Mouse (Mus musculus) liver, embryonic 14 days (tissue): ENCODE results near the gene Gm10718. TPM values are rescaled to one million over a fixed set of nuclear protein-coding genes. Genes with fewer than 3 reads are reported as not detected.

ENCODE experiments used
- polyA plus RNA-seq: library from polyadenylated mRNA; depleted of rRNA; stranded (reverse); fragments of >200 nt; gene quantifications from 2 replicates; pipeline ENCODE4 v1.2.3, GENCODE M21; 2012; rRNA removed

The Gm10718 gene
- polyA plus RNA-seq: not detected in 2 replicates

GRCm38 (mm10) chr9:3023312-3023984 lies at the start of gene Gm10718:
Gene Gm10718, plus strand, starts transcription at chr9:3023547.

GRCm38 (mm10) chr9:3000445-3000972 lies 22.8 kb upstream of the Gm10718 start, which contains the start of gene Gm10722:
Gene Gm10722, plus strand, starts transcription at chr9:3000922.

DNA sequence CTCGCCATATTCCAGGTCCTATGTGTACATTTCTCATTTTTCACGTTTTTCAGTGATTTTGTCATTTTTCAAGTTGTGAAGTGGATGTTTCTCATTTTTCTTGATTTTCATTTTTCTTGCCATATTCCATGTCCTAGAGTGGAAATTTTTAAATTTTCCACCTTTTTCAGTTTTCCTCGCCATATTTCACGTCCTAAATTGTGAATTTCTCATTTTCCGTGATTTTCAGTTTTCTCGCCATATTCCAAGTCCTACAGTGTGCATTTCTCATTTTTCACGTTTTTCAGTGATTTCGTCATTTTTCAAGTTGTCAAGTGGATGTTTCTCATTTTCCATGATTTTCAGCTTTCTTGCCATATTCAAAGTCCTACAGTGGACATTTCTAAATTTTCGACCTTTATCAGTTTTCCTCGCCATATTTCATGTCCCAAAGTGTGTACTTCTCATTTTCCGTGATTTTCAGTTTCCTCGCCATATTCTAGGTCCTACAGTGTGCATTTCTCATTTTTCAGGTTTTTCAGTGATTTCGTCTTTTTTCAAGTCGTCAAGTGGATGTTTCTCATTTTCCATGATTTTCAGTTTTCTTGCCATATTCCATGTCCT lies 20.5 kb upstream of the Gm10718 start, which contains the start of gene Gm11168:
Gene Gm11168, plus strand, starts transcription at position 553 of the 603 bp plus-strand sequence.

DNA sequence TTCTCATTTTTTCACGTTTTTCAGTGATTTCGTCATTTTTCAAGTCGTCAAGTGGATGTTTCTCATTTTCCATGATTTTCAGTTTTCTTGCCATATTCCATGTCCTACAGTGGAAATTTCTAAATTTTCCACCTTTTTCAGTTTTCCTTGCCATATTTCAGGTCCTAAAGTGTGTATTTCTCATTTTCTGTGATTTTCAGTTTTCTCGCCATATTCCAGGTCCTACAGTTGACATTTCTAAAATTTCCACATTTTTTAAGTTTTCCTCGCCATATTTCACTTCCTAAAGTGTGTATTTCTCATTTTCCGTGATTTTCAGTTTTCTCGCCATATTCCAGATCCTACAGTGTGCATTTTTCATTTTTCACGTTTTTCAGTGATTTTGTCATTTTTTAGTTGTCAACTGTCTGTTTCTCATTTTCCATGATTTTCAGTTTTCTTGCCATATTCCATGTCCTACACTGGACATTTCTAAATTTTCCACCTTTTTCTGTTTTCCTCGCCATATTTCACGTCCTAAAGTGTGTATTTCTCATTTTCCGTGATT lies 10.5 kb upstream of the Gm10718 start, which contains the start of gene Gm10721:
Gene Gm10721, plus strand, starts transcription at position 408 of the 547 bp plus-strand sequence.

DNA sequence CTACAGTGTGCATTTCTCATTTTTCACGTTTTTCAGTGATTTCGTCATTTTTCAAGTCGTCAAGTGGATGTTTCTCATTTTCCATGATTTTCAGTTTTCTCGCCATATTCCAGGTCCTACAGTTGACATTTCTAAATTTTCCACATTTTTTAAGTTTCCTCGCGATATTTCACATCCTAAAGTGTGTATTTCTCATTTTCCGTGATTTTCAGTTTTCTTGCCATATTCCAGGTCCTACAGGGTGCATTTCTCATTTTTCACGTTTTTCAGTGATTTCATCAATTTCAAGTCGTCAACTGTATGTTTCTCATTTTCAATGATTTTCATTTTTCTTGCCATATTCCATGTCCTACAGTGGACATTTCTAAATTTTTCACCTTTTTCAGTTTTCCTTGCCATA lies 8.0 kb upstream of the Gm10718 start, which contains the start of gene Gm10720:
Gene Gm10720, plus strand, starts transcription at position 301 of the 400 bp plus-strand sequence.

DNA sequence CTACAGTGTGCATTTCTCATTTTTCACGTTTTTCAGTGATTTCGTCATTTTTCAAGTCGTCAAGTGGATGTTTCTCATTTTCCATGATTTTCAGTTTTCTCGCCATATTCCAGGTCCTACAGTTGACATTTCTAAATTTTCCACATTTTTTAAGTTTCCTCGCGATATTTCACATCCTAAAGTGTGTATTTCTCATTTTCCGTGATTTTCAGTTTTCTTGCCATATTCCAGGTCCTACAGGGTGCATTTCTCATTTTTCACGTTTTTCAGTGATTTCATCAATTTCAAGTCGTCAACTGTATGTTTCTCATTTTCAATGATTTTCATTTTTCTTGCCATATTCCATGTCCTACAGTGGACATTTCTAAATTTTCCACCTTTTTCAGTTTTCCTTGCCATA lies 6.2 kb upstream of the Gm10718 start, which contains the start of gene Gm10719:
Gene Gm10719, plus strand, starts transcription at position 301 of the 400 bp plus-strand sequence.

GRCm38 (mm10) chr9:3024912-3025467 lies 1.6 kb downstream of the Gm10718 start, which contains the start of gene Gm10717:
Gene Gm10717, plus strand, starts transcription at chr9:3025417.

GRCm38 (mm10) chr9:3034299-3034698 lies 11.0 kb downstream of the Gm10718 start, which contains the start of gene Gm17535:
Gene Gm17535, plus strand, starts transcription at chr9:3034599.

DNA sequence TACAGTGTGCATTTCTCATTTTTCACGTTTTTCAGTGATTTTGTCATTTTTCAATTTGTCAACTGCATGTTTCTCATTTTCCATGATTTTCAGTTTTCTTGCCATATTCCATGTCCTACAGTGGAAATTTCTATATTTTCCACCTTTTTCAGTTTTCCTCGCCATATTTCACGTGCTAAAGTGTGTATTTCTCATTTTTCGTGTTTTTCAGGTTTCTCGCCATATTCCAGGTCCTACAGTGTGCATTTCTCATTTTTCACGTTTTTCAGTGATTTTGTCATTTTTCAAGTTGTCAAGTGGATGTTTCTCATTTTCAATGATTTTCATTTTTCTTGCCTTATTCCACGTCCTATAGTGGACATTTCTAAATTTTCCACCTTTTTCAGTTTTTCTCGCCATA lies 13.2 kb downstream of the Gm10718 start, which contains the start of gene Gm10715:
Gene Gm10715, plus strand, starts transcription at position 301 of the 400 bp plus-strand sequence.

Other genes starting within 250 kb of the Gm10718 start
- gene Gm10722, start 22.6 kb upstream of the Gm10718 start, polyA plus RNA-seq: not detected in 2 replicates
- gene Gm11168, start 20.2 kb upstream of the Gm10718 start, polyA plus RNA-seq: not detected in 2 replicates
- gene Gm10721, start 10.4 kb upstream of the Gm10718 start, polyA plus RNA-seq: not detected in 2 replicates
- gene Gm10720, start 7.9 kb upstream of the Gm10718 start, polyA plus RNA-seq: not detected in 2 replicates
- gene Gm10719, start 6.1 kb upstream of the Gm10718 start, polyA plus RNA-seq: not detected in 2 replicates
- gene Gm10717, start 1.9 kb downstream of the Gm10718 start, polyA plus RNA-seq: not detected in 2 replicates
- gene Gm17535, start 11.1 kb downstream of the Gm10718 start, polyA plus RNA-seq: not detected in 2 replicates
- gene Gm10715, start 13.3 kb downstream of the Gm10718 start, polyA plus RNA-seq: not detected in 2 replicates